Mouse (Mus musculus): Measurements from ENCODE around the gene Patz1. TPM values are rescaled to one million over a fixed set of nuclear protein-coding genes. Genes with fewer than 3 reads are reported as not detected.

The Patz1 gene
- 60.7 and 61.3 TPM in 2 replicates for polyA plus RNA-seq (2014; fragmentation: Nextera tagmentation; extraction: Ambion mirVana)

- no peak for TF ChIP-seq CTCF (IDR thresholded peaks at IDR 0.05; ENCODE audit: low read depth)
- H3K9ac ChIP-seq, result peak within 1 kb of the TSS; percentile 95
- peaks cover 19% of the 10 kb centered on the region for H3K36me3 ChIP-seq (ENCODE audit: insufficient read depth)
- ATAC-seq (ENCODE audit: insufficient read depth), result peak; percentile 29; the same call in 1 of the 2 replicates
- H3K27ac ChIP-seq (ENCODE audit: low read depth), result peak within 1 kb of the TSS; percentile 100
- WGBS, result under 1% methylated on average over 41 of the region's 41 CpGs
- DNase-seq, result peak; percentile 76
- H3K4me2 ChIP-seq, result peak within 1 kb of the TSS; percentile 100
- no peaks in the 10 kb centered on the region for H3K9me3 ChIP-seq (ENCODE audit: low read depth, low read length)
- no peaks in the 10 kb centered on the region for H3K27me3 ChIP-seq (ENCODE audit: insufficient read depth, low read length)
- H3K4me3 ChIP-seq (ENCODE audit: low read depth, low read length), result peak within 1 kb of the TSS; percentile 93
- H3K4me1 ChIP-seq (ENCODE audit: insufficient read depth), result peaks cover 16% of the 10 kb centered on the region
These were observed at the start of gene Patz1 for GRCm38 (mm10) chr11:3288521-3289301. Patz1 (plus strand) TSS chr11:3288874.

- 90% methylated on average over 7 of the region's 7 CpGs for WGBS
- Histone ChIP-seq H3K4me3 (ENCODE audit: low read depth, low read length) (no peak overlapping the region), H3K4me1 (ENCODE audit: insufficient read depth) (no peaks in the 10 kb centered on the region), H3K36me3 (ENCODE audit: insufficient read depth) (peaks cover 93% of the 10 kb centered on the region), H3K4me2 (no peak overlapping the region), H3K27me3 (ENCODE audit: insufficient read depth, low read length) (no peaks in the 10 kb centered on the region), H3K27ac (ENCODE audit: low read depth) (no peak overlapping the region), H3K9me3 (ENCODE audit: low read depth, low read length) (no peaks in the 10 kb centered on the region), H3K9ac (no peak overlapping the region)
- no peak for TF ChIP-seq CTCF (IDR thresholded peaks at IDR 0.05; ENCODE audit: low read depth)
- ATAC-seq (ENCODE audit: insufficient read depth), result no peak
- no peak for DNase-seq
These were observed 46.3 kb upstream of the Patz1 start for GRCm38 (mm10) chr11:3242395-3242794.

- no peak overlapping the region for H3K27ac ChIP-seq (ENCODE audit: low read depth)
- peaks cover 94% of the 10 kb centered on the region for H3K36me3 ChIP-seq (ENCODE audit: insufficient read depth)
- H3K4me2 ChIP-seq, result no peak overlapping the region
- H3K4me1 ChIP-seq (ENCODE audit: insufficient read depth), result no peaks in the 10 kb centered on the region
- ATAC-seq (ENCODE audit: insufficient read depth), result no peak
- H3K9me3 ChIP-seq (ENCODE audit: low read depth, low read length), result no peaks in the 10 kb centered on the region
- H3K9ac ChIP-seq, result no peak overlapping the region
- no peaks in the 10 kb centered on the region for H3K27me3 ChIP-seq (ENCODE audit: insufficient read depth, low read length)
- TF ChIP-seq CTCF (IDR thresholded peaks at IDR 0.05; ENCODE audit: low read depth), result no peak
- no peak overlapping the region for H3K4me3 ChIP-seq (ENCODE audit: low read depth, low read length)
- WGBS, result 75% methylated on average over 4 of the region's 4 CpGs
- DNase-seq, result no peak
These were observed 44.9 kb upstream of the Patz1 start for GRCm38 (mm10) chr11:3243771-3244170.

- Histone ChIP-seq H3K9me3 (ENCODE audit: low read depth, low read length) (no peaks in the 10 kb centered on the region), H3K27ac (ENCODE audit: low read depth) (no peak overlapping the region), H3K4me2 (no peak overlapping the region), H3K4me1 (ENCODE audit: insufficient read depth) (no peaks in the 10 kb centered on the region), H3K36me3 (ENCODE audit: insufficient read depth) (peaks cover 96% of the 10 kb centered on the region), H3K27me3 (ENCODE audit: insufficient read depth, low read length) (no peaks in the 10 kb centered on the region), H3K9ac (no peak overlapping the region), H3K4me3 (ENCODE audit: low read depth, low read length) (no peak overlapping the region)
- no peak for TF ChIP-seq CTCF (IDR thresholded peaks at IDR 0.05; ENCODE audit: low read depth)
- no peak for DNase-seq
- no peak for ATAC-seq (ENCODE audit: insufficient read depth)
- WGBS, result 90% methylated on average over 2 of the region's 2 CpGs
These were observed 41.3 kb upstream of the Patz1 start for GRCm38 (mm10) chr11:3247387-3247786.

- Histone ChIP-seq H3K27ac (ENCODE audit: low read depth) (no peak overlapping the region), H3K36me3 (ENCODE audit: insufficient read depth) (peaks cover 93% of the 10 kb centered on the region), H3K4me1 (ENCODE audit: insufficient read depth) (no peaks in the 10 kb centered on the region), H3K4me2 (no peak overlapping the region), H3K9ac (no peak overlapping the region), H3K27me3 (ENCODE audit: insufficient read depth, low read length) (no peaks in the 10 kb centered on the region), H3K9me3 (ENCODE audit: low read depth, low read length) (no peaks in the 10 kb centered on the region), H3K4me3 (ENCODE audit: low read depth, low read length) (no peak overlapping the region)
- DNase-seq, result no peak
- WGBS, result 86% methylated on average over 1 of the region's 1 CpGs
- no peak for ATAC-seq (ENCODE audit: insufficient read depth)
- TF ChIP-seq CTCF (IDR thresholded peaks at IDR 0.05; ENCODE audit: low read depth), result no peak
These were observed 29.1 kb upstream of the Patz1 start for GRCm38 (mm10) chr11:3259537-3259936.

- peaks cover 39% of the 10 kb centered on the region for H3K36me3 ChIP-seq (ENCODE audit: insufficient read depth)
- peak; percentile 65 for DNase-seq
- WGBS, result 1% methylated on average over 26 of the region's 26 CpGs
- no peaks in the 10 kb centered on the region for H3K27me3 ChIP-seq (ENCODE audit: insufficient read depth, low read length)
- peak; percentile 4 for ATAC-seq (ENCODE audit: insufficient read depth)
- H3K9me3 ChIP-seq (ENCODE audit: low read depth, low read length), result no peaks in the 10 kb centered on the region
- H3K4me3 ChIP-seq (ENCODE audit: low read depth, low read length), result peak overlapping the region; percentile 64
- H3K27ac ChIP-seq (ENCODE audit: low read depth), result peak overlapping the region; percentile 88
- H3K4me2 ChIP-seq, result peak overlapping the region; percentile 76
- H3K9ac ChIP-seq, result peak overlapping the region; percentile 87
- no peak for TF ChIP-seq CTCF (IDR thresholded peaks at IDR 0.05; ENCODE audit: low read depth)
- H3K4me1 ChIP-seq (ENCODE audit: insufficient read depth), result no peaks in the 10 kb centered on the region
These were observed 23.2 kb upstream of the Patz1 start for GRCm38 (mm10) chr11:3265291-3266078.
